Mouse (Mus musculus) ES-E14 (cell line): ENCODE data around the gene Kif26b. TPM values are rescaled to one million over a fixed set of nuclear protein-coding genes. Genes with fewer than 3 reads are reported as not detected.

Experiments used
- DNase-seq: peaks from one replicate; pipeline ENCODE4 v3.0.0-alpha.2; 2013; ENCODE audit warnings: low read depth, low spot score
- H3K27ac ChIP-seq: 2 replicates; pipeline ENCODE4 v1.5.1; 2012; ENCODE audit warnings: low read depth, mild to moderate bottlenecking, low read length, moderate library complexity, mixed read lengths; ENCODE audit not compliant: poor library complexity, insufficient read depth, severe bottlenecking
- H3K36me3 ChIP-seq: 2 replicates; pipeline ENCODE4 v1.6.1; 2012; ENCODE audit warnings: mild to moderate bottlenecking, low read length, moderate library complexity, mixed read lengths; ENCODE audit not compliant: control insufficient read depth, poor library complexity, insufficient read depth, severe bottlenecking
- H3K4me1 ChIP-seq, 2 experiments: fragments of 150-350 bp in 1 of 2; sonication (generic) in 1 of 2; 2 replicates each; pipeline ENCODE4 v1.6.1; 2012; ENCODE audit warnings: low read length in 2 of 2, mild to moderate bottlenecking in 1 of 2, mixed read lengths in 1 of 2; ENCODE audit not compliant: control insufficient read depth in 2 of 2, insufficient read depth in 2 of 2, poor library complexity in 1 of 2
- H3K4me3 ChIP-seq, 2 experiments: fragments of 150-350 bp in 1 of 2; sonication (generic) in 1 of 2; 2 replicates each; pipeline ENCODE4 v1.5.1; 2012; ENCODE audit warnings: low read length in 2 of 2, low read depth in 1 of 2, mild to moderate bottlenecking in 1 of 2, mixed read lengths in 1 of 2; ENCODE audit not compliant: insufficient read depth in 1 of 2, poor library complexity in 1 of 2, severe bottlenecking in 1 of 2
- H3K9ac ChIP-seq: 2 replicates; pipeline ENCODE4 v1.6.1; 2012; ENCODE audit warnings: low read depth, mild to moderate bottlenecking, low read length, mixed read lengths; ENCODE audit not compliant: poor library complexity, insufficient read depth, severe bottlenecking
- H3K9me3 ChIP-seq: fragments of 150-350 bp; sonication (generic); 2 replicates; pipeline ENCODE4 v1.6.1; 2012; ENCODE audit warnings: low read depth, mild to moderate bottlenecking, low read length; ENCODE audit not compliant: control insufficient read depth, insufficient read depth
- CHD2 ChIP-seq: IDR thresholded peaks from 2 replicates; pipeline ENCODE4 v1.6.1; 2014; ENCODE audit warnings: mild to moderate bottlenecking, low read depth, low read length, inconsistent platforms
- HCFC1 ChIP-seq: IDR thresholded peaks from 2 replicates; pipeline ENCODE4 v1.6.1; 2012; ENCODE audit warnings: low read length, inconsistent platforms, borderline replicate concordance; ENCODE audit not compliant: insufficient read depth
- MAFK ChIP-seq: IDR thresholded peaks from 2 replicates; pipeline ENCODE4 v1.6.1; 2014; ENCODE audit warnings: mild to moderate bottlenecking, low read depth, low read length, inconsistent platforms; ENCODE audit not compliant: insufficient read depth
- ZC3H11A ChIP-seq: IDR thresholded peaks from 2 replicates; pipeline ENCODE4 v1.6.1; 2012; ENCODE audit warnings: low read depth, mild to moderate bottlenecking, inconsistent platforms, low read length, borderline replicate concordance
- ZNF384 ChIP-seq: IDR thresholded peaks from 2 replicates; pipeline ENCODE4 v1.6.1; 2012; ENCODE audit warnings: low read depth, low read length, inconsistent platforms
- in situ Hi-C, 2 experiments: fragments of 600-800 bp; cut with MboI; formaldehyde crosslinking; loops; one replicate each; pipeline ENCODE4 v1.15.1; 2025; ENCODE audit warnings: low sequenced_read_pairs in 2 of 2, inconsistent platforms in 1 of 2; ENCODE audit not compliant: unreplicated experiment in 2 of 2
- total RNA-seq: library from RNA; depleted of rRNA; stranded (reverse); fragments of 300-350 nt; gene quantifications from 2 replicates; pipeline ENCODE4 v1.2.3, GENCODE M21; 2012

Gene Kif26b
- total RNA-seq, 1 experiment = 0.94 TPM

GRCm38 (mm10) chr1:178797388-178797787 is 268.5 kb downstream of the Kif26b start:
- H3K4me1 ChIP-seq = no peaks in the 10 kb centered on the region
- DNase-seq = no peak
- in situ Hi-C loops = no loop called here
- H3K27ac ChIP-seq = no peak overlapping the region
- no peak for TF ChIP-seq ZC3H11A
- TF ChIP-seq MAFK = no peak
- no peak for TF ChIP-seq CHD2
- TF ChIP-seq HCFC1 = no peak
- no peak for TF ChIP-seq ZNF384
- no peak overlapping the region for H3K4me3 ChIP-seq
- no peaks in the 10 kb centered on the region for H3K36me3 ChIP-seq
- H3K9ac ChIP-seq = no peak overlapping the region
- H3K9me3 ChIP-seq = no peaks in the 10 kb centered on the region

DNA sequence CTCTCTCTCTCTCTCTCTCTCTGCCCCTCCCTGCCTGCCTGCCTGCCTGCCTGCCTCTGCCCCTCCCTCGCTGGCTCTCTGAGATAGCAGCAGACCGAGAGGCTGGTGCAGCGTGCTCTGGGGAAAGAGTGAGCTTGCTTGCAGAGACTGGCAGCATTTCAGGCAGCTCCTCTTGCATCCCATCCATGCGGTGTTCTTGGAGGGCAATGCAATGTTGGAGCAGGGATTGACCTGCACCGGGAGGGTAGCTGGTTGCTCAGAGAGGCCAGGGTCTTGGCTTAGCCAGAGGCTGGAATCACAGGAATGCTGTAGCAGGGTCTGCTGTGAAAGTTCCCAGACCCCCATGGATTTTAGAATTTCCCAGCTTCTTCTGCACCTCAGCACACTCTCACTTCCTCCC is 269.4 kb downstream of the Kif26b start:
- Histone ChIP-seq H3K4me3 (no peak overlapping the region), H3K4me1 (no peaks in the 10 kb centered on the region), H3K36me3 (no peaks in the 10 kb centered on the region), H3K27ac (no peak overlapping the region), H3K9ac (no peak overlapping the region), H3K9me3 (no peaks in the 10 kb centered on the region)
- no peak for DNase-seq
- in situ Hi-C loops = no loop called here
- TF ChIP-seq CHD2 (no peak), MAFK (no peak), HCFC1 (no peak), ZNF384 (no peak), ZC3H11A (no peak)

GRCm38 (mm10) chr1:178798886-178799285 is 270.0 kb downstream of the Kif26b start:
- DNase-seq = no peak
- in situ Hi-C loops = no loop called here
- TF ChIP-seq HCFC1 = no peak
- no peak for TF ChIP-seq CHD2
- no peak for TF ChIP-seq ZNF384
- no peak for TF ChIP-seq MAFK
- TF ChIP-seq ZC3H11A = no peak
- H3K4me1 ChIP-seq = no peaks in the 10 kb centered on the region
- H3K9me3 ChIP-seq = no peaks in the 10 kb centered on the region
- H3K36me3 ChIP-seq = no peaks in the 10 kb centered on the region
- no peak overlapping the region for H3K4me3 ChIP-seq
- no peak overlapping the region for H3K9ac ChIP-seq
- H3K27ac ChIP-seq = no peak overlapping the region

DNA sequence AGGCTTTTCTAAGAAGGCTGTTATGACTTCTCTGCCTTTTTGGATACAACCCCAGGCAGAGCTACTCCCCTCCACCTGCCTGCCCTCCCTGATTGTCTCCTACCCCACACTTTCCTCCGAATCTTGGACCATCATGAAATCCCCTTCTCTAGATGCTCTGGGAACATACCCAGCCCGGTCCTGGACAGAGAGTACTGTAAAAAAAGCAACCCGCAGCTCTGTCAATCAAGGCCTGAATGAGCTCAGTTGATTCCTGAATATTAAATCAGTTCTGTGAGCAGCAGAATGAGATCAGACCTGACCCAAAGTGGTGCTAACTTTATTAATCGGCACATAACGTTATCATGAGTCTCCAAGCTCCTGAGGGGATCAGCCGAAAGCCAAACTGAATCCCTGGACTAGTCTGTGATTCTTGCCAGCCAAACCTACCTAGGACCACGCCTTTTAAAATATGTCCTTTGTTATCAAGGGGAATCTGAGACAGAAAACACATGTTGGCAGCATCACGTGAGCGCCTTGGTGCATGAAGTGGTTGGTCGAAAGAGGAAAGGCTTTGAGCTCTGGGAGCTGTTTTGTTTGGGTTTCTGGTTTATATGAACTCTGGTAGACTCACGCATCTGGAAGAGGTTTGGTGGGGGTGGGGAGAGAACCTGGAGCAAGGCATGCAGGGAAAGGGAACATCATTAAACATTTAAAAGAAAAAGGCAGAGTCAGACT is 271.1 kb downstream of the Kif26b start:
- Histone ChIP-seq H3K9ac (no peak overlapping the region), H3K9me3 (no peaks in the 10 kb centered on the region), H3K36me3 (no peaks in the 10 kb centered on the region), H3K27ac (no peak overlapping the region), H3K4me3 (no peak overlapping the region), H3K4me1 (no peaks in the 10 kb centered on the region)
- TF ChIP-seq MAFK (no peak), ZNF384 (no peak), HCFC1 (no peak), CHD2 (no peak), ZC3H11A (no peak)
- in situ Hi-C loops = no loop called here
- DNase-seq = no peak

GRCm38 (mm10) chr1:178803155-178803554 is 274.2 kb downstream of the Kif26b start:
- no peak for DNase-seq
- no peaks in the 10 kb centered on the region for H3K4me1 ChIP-seq
- in situ Hi-C loops = no loop called here
- no peak overlapping the region for H3K27ac ChIP-seq
- no peaks in the 10 kb centered on the region for H3K36me3 ChIP-seq
- no peaks in the 10 kb centered on the region for H3K9me3 ChIP-seq
- no peak overlapping the region for H3K9ac ChIP-seq
- H3K4me3 ChIP-seq = no peak overlapping the region
- TF ChIP-seq HCFC1 (no peak), CHD2 (no peak), MAFK (no peak)
